Mouse (Mus musculus): Measurements from ENCODE around the gene Dnase2b.

The Dnase2b gene

DNA sequence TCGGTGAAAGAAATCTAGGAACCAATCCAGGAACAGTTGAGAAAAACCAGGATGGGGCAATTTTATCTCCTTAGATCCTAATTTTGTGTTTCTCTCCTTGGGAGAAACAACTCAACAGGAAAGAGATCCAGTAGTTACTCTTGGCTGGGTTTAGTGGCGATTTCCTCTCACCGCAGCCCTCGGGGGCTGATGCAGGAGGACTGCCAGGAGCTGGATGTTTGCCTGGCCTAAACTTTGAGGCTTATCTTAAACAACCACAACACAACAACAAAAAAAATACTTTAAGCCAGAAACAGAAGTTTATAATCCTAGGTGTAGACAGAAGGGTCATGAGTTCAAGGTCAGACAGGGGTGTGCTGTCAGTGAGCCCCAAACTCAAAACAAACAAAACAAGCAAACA, 3.6 kb downstream of the Dnase2b start:
- no peak for DNase-seq

DNA sequence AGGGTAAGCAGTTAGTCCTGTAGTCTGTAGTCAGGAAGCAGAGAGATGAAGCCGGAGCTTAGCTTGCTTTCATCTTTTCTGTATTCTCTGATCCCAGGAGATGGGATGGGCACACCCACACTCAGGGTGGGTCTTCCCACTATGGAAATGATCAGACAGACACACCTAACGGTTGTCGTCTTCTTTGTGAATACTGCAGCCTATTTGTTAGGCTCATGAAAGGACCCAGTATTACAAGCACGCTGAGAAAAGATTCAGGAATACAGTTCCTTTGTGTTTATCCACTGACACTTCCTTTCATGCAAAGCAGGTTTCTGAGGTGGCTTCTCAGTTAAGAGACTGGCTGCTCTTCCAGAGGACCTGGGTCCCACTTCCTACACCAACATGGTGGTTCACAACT, 4.1 kb downstream of the Dnase2b start:
- no peak for DNase-seq

DNA sequence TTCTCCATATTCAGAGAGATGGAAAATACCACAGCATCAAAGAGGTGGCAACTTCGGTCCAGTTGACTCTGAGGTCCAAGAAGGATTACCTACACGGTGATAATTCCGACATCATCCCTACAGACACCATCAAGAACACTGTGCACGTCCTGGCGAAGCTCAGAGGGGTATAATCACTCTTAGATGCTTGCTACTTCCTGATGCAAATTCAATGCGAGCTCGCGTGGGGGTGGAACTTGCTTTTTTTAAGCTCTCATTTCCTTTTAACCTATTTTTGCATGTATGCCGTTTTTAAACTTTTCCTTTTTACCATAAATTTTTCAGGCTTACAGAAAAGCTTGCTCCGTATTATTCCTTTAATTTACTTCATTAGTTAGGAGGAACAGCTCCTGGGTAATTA, 5.1 kb downstream of the Dnase2b start:
- no peak for DNase-seq

DNA sequence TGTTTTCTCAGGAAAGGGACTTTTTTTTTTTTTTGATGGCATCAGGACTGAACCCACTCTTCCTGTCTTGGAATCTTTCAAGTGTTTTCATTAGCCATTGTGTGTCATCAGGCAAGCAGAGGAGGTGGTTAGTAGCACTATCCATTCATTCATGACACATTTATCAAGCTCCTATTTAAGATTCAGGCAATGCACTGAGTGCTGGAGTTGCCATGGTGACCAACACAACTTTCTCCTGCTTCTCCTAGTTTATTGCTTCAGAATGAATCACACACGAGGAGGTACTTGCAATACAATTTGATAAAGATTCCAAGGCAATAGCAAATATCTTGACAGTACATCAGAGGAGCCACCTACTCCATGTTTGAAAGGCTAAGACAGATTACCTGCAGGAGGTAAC, 8.0 kb downstream of the Dnase2b start:
- DNase-seq = peak; percentile 50

DNA sequence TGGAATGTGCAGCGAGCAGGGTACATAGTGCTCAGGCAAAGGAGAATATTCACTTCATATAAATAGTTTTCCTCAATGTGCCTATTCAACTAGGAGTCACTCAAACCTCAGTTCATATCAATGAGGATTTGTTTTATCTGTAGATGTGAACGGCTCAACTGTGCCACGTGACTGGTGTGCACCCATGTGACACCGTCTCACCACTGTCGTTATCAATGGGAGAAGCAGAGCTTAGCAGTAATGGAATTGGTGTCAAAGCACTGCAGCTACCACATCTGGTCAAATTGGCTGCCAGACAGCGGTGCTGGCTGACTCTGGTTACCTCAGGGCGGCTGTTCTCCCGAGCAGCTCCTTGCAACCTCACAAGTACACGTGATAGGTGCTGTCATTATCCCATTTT, 10.7 kb downstream of the Dnase2b start:
- no peak for DNase-seq

DNA sequence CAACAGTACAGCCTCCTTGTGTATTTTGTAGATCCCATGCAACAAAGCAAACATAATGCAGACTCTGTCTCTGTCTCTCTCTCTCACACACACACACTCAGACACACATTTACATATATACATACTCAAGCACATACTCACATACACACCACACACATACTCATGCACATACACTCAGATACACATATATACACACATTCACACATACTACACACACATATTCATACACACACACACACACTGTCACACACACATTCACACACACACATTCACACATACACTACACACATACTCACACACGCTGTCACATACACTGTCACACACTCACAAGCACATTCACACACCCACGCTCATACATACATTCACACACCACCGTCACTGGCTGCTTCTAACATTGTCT, 12.9 kb downstream of the Dnase2b start:
- no peak for DNase-seq

DNA sequence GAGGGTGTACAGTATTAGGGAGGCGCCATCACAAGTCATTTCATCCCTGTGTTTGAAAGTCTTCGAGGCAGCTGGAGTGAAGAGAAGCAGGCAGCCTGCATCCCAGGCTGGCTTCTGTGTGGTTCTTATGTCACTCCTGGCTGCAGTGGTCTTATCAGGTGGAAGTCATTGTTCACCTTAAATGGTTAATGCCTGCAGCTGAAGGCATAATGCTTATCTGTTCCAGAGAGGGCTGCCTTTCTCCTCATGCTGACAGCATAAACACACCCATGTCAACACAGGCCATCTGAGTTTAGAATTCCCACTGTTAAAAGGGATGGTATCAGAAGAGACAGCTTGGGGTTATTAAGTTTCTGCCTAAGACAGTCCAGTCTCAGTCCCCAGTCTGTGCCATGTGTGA, 14.2 kb downstream of the Dnase2b start:
- no peak for DNase-seq

DNA sequence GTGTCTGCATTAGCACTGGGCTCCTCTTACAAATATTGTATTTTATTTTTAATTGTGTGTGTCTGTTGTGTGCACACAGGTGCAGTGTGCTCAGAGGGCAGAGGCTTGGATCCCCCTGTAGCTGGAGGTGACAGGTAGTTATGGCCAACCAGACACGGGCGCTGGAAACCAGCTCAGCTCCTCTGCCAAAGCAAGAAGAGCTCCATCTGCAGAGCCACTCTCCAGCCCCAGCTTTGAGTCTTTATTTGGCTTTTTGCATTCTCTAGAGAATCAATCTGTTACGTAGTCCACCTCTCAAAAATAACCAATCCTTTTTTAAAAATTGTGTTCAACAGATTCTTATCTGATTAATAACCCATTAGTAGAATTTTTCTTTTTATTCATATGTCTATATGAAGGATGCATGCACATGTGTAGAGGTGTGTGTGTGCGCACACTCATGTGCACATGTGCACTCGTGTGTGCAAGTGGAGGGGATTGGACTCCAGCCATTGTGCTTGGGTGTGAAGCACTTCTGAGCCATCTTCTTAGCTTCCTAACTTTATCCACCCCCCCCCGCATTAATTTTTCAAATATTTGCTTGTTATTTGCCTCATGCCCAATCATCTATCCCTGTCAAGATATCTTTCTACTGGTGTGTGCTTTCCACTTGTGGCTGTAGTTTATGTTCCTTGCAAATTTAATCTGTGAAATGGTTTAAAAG, 16.0 kb downstream of the Dnase2b start:
- no peak for DNase-seq

DNA sequence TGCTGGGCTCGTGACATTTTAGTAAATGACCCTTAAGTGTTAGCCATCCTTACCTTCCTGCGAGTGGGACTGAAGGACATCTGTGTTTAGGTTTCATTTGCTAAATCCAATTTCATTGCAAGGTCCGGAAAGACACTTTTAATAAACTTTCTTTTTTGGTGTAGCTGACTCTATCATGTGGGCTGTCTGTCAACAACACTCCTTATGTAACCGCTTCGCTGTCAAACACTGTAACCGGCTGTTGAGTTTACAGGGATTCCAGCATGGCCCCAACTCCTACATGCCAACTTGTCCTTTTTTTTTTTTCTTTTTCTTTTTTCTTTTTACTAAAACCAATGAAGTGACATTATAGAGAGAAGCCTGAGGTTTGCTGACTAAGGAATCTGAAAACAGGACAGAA, 17.0 kb downstream of the Dnase2b start:
- no peak for DNase-seq

DNA sequence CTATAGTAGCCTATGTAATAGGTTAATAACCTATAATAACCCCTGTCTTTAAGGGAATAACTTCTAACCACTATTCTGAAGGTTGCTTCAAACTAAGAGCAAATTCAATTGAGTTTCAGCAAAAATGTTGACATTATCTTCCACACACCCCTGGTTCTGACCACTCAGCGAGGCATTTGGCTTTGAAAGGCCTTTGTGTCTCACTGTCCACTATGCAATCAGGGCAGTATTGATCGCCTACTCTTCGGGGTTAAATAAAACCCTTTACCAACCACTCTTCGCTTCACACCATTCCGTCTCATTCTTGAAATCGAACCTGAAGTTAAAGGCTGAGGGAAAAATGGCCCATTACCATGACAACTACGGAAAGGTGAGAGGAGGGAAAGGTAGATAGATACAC, 18.5 kb downstream of the Dnase2b start:
- no peak for DNase-seq

DNA sequence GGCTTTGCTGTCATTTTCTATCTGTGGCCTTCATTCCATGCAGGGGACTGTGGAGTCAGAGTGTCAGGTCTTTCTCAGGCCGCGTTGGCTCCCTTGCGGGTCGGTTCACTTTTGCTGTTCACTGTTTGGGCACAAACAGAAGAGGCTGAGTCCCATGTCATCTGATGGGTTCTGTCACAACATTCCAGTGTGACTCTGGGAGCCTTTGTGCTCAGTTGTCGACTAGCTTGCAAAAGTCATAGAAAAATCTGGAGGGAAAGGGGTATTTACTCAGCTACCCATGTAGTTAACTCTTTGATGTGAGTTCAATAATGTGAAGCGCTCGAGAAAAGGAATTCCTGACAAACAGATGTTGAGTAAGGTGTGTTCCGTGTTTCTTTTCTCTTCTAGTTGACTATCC, 19.0 kb downstream of the Dnase2b start:
- no peak for DNase-seq

DNA sequence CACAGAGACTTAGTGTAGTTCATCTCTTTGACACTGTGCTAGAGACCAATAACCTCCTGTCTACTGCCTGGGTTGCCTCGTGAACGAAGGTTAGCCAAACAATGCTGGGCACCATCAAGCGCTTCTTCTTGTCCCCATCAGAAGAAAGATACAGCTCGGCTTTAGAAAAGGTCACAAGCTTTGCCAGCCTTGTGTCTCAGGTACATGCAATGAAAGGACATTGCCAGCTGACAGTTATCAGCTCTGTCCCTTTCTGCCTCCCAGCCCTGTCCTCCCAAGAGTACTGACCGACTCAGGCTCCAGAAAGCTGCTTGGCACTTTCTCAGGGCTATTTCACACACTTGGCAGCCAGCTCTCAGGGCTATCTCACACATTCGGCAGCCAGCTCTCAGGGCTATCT, 20.0 kb downstream of the Dnase2b start:
- DNase-seq = no peak

DNA sequence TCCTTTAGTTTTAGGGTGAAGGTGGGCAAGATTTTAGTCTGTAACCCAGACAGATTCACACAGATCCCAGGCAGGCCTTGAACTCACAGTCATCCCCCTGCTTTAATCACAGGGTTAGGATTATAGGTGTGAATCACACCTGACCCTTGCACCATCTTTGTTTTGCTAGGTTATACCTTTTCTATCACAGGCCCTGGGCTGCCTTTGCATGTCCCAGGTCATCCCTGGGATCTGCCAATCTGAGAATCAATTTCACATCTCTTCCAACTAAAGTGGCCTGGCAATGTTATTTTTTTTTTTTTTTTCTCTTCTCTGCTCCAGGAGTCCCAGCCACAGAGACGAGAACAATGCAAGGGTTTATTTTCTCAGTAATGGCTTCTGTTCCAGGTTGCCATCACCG, 23.8 kb downstream of the Dnase2b start:
- DNase-seq = no peak

DNA sequence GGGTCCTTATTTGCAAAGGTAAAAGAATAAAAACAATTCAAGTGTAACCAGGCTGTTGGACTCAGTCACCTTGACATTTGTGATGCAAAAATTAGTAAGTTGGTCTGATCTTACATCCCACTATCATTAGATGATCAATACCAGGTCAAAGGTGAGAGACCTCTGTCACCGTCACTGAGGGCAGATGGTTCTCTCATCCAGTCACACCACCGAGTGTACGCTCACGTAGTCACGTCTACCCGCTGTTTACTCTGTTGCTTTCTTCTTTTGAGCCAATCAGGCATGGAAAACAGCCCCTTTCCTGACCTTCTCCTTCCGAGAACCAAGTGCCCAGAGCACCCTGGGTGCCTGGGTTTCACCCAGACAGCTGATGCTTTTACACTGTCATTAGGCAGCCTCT, 24.2 kb downstream of the Dnase2b start:
- no peak for DNase-seq

DNA sequence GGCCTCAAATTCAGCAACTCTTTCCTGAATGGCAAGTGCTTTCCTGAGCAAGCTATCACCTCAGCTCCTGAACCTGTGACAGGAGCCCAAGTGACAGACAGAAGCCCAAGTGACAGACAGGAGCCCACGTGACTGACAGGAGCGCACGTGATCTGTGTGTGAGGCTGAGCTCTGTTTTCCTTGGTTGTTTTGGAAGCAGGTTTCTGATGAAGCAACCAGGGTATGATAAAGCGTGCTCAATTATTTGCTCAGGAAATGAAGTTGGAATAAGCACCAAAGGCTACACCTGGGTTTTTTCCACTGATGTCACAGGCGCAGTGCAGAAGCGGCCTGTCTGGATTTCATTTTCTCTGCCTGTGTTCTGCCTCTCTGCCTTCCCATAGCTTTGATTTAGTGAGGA, 25.9 kb downstream of the Dnase2b start:
- DNase-seq = no peak

DNA sequence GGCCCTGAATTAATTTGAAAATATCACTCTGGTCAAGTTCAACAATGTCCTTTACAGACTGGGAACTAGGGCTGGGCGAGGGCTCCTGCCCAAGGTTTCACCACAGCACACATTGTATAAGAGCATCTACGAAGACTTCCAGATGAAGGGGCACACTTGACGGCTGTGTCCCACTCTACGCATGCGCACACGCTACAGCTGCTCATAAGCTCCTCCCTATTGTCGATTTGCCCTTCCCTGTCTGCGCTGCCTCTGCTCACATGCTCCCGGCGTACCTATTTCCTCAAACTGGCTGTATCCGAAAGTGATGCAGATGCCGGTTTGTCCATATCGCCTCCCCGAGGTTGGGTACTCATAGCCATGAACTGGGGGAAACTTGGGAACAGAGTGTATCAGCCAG, 28.8 kb downstream of the Dnase2b start:
- no peak for DNase-seq

DNA sequence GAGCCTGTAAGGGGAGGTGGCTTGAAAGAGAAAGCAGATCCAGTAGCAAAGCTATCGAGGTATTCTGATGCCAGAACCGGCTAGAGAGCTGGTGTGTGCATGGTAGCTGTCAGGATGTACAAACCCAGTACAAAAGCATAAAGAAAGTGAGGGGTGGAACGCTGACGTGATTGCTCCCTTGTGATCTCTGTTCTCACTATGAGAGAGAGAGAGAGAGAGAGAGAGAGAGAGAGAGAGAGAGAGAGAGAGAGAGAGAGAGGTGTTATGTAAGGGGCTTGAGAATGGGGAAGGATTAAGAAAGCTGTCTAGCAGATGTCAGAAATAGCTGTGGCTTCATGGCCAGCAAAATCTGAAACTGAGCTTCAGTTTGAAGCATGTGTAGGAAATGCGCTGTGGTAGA, 31.5 kb downstream of the Dnase2b start:
- no peak for DNase-seq

DNA sequence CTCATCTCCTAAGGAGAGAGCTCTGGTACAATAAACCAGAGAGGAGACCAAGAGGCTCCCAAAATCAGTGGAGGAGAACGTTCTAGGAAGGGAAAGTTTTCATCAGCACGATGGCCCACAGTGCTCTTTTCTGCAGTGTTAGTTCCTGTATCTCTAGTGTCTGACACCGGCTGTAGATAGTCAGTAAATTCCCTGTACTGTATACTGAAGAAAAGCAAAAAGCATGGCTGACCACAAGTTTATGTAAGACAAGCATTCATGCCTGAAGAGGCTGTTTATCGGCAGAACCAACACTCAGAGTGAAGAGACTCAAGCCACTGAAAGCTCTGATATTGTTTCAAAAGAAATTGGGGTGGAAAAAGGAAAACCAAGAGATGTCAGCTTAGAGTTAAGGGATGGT, 31.9 kb downstream of the Dnase2b start:
- no peak for DNase-seq

DNA sequence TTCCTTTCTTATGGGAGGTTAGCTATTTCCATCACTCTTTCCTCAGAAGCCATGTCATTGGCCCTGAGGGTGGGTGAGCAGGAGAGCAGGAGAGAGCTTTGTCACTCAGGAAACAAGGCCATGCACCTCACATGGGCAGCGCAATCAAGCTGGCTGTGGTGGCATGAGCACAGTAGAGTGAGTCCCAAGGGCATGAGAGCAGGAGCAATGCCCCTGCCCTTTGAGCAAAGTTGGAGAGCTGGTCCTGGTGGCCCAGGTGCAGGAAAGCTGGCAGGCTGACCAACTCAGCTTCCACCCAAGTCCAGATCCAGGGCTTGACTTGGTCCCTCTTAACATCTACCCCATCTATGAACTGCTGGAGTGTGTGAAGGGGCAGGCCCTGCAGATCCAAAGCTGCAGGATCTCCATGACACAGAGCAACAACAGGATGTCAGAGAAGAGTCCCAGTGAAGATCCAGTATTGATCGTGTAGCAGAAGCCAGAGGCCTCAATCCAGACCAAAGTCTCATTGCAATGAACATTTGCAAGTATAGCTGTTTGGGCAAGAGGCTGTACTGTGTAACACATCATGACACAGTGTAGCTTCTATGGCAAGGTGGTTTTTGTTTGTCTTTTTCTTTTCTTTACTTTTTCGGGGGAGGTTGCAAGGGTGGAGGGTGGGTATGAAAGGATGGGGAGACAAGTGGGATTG, 35.2 kb downstream of the Dnase2b start:
- no peak for DNase-seq

DNA sequence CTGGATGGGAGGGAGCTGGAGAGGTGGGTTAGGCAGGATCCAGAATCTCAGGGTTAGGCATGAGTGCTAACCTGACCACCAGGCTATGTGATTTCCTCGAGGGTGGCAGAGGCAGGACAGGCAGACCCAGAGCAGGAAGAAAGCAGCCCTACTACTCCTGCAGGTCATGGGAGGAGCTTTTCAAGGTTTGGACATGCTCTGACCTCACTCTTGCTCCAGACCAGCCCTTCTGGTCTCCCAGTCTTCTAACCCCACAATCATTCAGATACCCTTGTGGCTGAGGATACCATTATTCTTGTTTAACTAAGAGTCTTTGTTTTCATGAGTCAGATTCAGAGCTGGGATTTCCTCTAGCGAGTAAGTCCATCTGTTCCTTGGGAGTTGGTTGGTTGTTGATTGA, 37.8 kb downstream of the Dnase2b start:
- no peak for DNase-seq

DNA sequence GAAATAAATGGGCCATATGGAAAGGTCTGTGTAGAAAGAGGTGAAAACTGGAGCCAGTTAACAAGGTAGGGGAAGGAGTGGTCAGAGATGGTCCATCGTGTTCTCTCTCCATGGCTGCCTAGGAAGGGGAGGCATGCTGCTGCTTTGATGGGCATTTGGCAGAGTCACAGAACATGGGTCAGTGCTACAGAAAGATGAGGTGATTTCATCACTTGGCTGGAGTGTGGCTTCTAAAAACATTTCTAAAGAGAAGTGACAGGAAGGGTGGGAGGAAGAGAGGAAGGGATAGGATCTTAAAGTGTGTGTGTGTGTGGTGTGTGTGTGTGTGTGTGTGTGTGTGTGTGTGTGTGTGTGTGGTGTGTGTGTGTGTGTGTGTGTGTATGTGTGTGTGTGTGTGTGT, 44.1 kb downstream of the Dnase2b start:
- DNase-seq = no peak

DNA sequence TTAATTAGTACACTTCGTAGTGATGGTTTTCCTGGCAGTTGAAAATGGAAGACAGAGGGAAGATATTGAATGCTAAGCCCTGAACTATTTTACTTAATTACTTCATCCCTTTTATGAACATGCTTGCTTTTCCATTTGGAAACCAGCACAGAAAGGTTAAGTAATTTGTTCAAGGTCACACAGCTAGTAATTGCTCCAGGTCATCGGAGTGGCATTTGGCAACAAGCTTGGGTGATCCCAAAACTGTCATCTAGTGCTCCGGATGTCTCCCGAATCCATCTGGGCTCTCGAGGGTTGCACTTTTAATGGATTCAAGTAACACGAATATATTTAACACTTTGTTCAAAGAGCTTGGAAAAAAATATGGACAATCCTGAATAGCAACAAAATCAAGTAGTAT, 44.5 kb downstream of the Dnase2b start:
- DNase-seq = no peak

DNA sequence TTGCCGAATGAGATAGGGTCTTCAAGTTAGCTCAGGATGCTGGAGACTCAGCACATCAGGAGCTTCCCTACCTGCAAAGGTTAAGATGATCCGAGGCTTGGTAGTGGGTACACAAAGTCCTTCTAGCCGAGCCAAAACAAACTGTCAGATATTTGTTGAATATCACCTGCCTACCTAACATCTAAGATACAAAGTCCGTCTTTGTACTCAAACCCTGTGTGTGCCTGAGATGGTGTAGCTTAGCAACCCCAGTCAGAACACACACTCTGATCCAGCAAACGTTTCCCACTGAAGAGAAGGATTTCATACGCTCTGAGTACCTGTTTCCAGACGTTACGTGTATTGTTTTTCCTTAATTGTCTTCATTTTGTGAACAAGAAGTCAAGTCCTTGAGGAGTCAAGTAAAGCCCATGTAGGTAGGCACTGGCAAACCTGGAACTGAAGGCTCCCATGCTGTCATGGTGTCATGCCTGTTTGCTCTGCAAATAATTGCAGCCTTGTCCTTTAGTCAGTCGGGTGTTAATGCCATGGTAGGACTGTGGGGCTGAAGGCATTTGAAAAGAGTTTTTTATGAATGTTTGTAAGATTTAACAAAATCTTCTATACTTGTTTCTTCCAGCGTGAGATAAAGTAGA, 45.1 kb downstream of the Dnase2b start, which contains the start of gene Uox:
Gene Uox, plus strand, starts transcription at position 279 of the 635 bp plus-strand sequence.
- no peak for DNase-seq

DNA sequence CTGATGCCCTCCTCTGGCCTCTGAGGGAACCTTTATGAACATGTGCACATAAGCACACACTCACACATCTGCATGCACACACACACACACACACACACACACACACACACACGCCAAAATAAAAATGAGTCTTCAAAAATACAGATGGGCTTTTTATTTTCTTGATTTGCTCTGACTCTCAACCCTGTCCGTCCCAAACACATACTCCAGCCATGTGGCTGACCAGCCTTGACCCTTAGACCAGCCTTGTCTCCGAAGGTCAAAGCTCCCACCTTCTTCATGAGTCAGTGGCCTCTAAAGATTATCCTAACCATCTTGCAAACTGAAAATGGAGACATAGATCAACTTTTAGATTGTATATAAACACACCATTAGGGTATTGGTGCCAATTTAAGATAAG, 45.8 kb downstream of the Dnase2b start:
- no peak for DNase-seq
